Mouse (Mus musculus): ENCODE results near the gene Gm15080.
"Not testable (repeated sequence)": the region's sequence is repeated elsewhere in the genome, so short reads cannot be mapped to it uniquely, and the experiment has no call there.

The Gm15080 gene

DNA sequence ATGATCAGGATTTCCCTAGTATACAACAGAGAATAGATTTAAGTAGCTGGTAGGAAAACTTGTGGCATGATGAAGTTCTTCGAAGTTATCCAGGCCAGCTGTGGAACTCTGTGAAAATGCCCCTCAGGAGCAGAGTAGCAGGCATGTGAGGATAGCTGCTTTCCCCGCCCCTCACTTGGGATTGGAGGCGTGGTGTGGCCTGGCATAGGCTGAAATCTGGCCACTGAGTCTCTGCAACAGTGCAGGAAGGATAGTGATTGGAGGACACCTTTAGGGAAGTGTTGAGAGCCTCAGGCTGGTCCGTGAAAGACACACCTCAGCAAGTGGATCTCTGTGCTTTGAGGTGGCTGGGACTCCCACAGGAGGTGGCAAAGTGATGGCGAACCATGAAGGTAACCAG is at the start of gene Gm15080:
Gm15080 (plus strand) TSS at position 301 of the 400 bp plus-strand sequence.
- in situ Hi-C loops (cut with MboI, MseI) = not testable (repeated sequence)

Data from regulatory T cell (primary cell).